Mouse (Mus musculus) lung, embryonic 14.5 days (tissue): Measurements from ENCODE around the gene Fam161a. TPM values are rescaled to one million over a fixed set of nuclear protein-coding genes. Genes with fewer than 3 reads are reported as not detected.
A peak's percentile ranks its signal among the peaks of the same experiment; 100 is the strongest.

Experiments
- ATAC-seq: fragments of 200-750 bp; cut with Nextera tagmentation; 2 replicates; pipeline ENCODE4 v1.8.0; 2017; ENCODE audit warnings: mild to moderate bottlenecking, moderate TSS enrichment, moderate library complexity; ENCODE audit not compliant: insufficient read depth
- DNase-seq: peaks from one replicate; pipeline ENCODE4 v3.0.0-alpha.2; 2015
- H3K27ac ChIP-seq: fragments of 300-500 bp; sonication (generic); 2 replicates; pipeline ENCODE4 v1.5.1; 2014; ENCODE audit warnings: low read depth, mild to moderate bottlenecking, moderate library complexity
- H3K27me3 ChIP-seq: fragments of 300-500 bp; sonication (generic); 2 replicates; pipeline ENCODE4 v1.6.1; 2014; ENCODE audit warnings: low read length, control low read depth; ENCODE audit not compliant: insufficient read depth
- H3K36me3 ChIP-seq: fragments of 300-500 bp; sonication (generic); 2 replicates; pipeline ENCODE4 v1.6.1; 2014; ENCODE audit warnings: control low read depth; ENCODE audit not compliant: insufficient read depth
- H3K4me1 ChIP-seq: fragments of 300-500 bp; sonication (generic); 2 replicates; pipeline ENCODE4 v1.6.1; 2014; ENCODE audit warnings: antibody characterized with exemption, control low read depth; ENCODE audit not compliant: insufficient read depth
- H3K4me2 ChIP-seq: fragments of 300-500 bp; sonication (generic); 2 replicates; pipeline ENCODE4 v1.6.1; 2014; ENCODE audit warnings: mild to moderate bottlenecking
- H3K4me3 ChIP-seq: fragments of 300-500 bp; sonication (generic); 2 replicates; pipeline ENCODE4 v1.5.1; 2014; ENCODE audit warnings: low read depth, low read length
- H3K9ac ChIP-seq: fragments of 300-500 bp; sonication (generic); 2 replicates; pipeline ENCODE4 v1.6.1; 2014
- H3K9me3 ChIP-seq: fragments of 300-500 bp; sonication (generic); 2 replicates; pipeline ENCODE4 v1.6.1; 2016; ENCODE audit warnings: low read depth, low read length, control low read depth
- CTCF ChIP-seq: IDR thresholded peaks from 2 replicates; pipeline ENCODE4 v1.5.1; 2016; ENCODE audit warnings: antibody characterized with exemption, low read depth
- WGBS: fragments of 180-500 bp; shearing (Covaris S2); extraction: QIAGEN DNeasy Blood & Tissue Kit; methylation state at CpG from one replicate; pipeline ENCODE4 v1.1.7; 2014; 5-methylcytosine and 5-hydroxymethylcytosine counted together
- polyA plus RNA-seq: library from polyadenylated mRNA; unstranded; fragments of >200 nt; fragmentation: Nextera tagmentation; extraction: Ambion mirVana; gene quantifications from 2 replicates; pipeline ENCODE4 v1.2.1, GENCODE M21; 2014

Fam161a gene
- polyA plus RNA-seq, 1 experiment from 2014 or later, result 3.8 TPM

DNA sequence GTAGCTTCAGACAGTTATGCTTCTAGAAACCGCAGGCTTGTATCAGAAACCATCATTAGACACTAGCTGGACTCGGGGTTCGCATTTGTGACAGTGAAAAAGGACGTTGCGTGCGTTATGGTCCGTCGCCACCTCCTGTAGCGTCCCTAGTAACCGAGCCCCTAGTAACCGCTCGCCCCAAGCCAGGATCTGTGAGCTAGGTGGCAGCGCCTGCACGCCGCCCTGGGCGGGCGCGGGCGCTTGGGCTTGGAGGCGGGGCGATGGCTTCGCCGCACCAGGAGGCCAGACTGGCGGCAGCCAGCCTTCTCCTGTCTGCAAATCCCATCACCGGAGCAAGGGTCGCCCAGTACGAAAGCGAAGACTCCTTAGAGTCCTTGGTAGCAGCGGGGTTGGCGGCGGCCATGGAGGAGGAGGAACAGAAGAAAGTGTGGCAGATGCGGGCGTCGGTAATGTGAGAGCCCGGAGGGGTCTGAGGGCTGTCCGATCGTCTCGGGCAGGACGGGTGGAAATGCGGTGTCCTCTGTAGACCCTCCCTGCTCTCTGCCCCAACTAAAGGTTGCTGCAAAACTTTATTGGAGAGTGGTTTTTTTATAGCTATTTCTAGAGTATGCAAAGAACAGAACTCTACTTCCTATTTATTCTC is 971 bp downstream of the Fam161a start:
- H3K27me3 ChIP-seq, result no peaks in the 10 kb centered on the region
- under 1% methylated on average over 40 of the region's 40 CpGs for WGBS
- H3K36me3 ChIP-seq, result peaks cover 21% of the 10 kb centered on the region
- 0 out of 2 replicates have a peak, but pooled peaks have one; percentile 7 for TF ChIP-seq CTCF
- peak overlapping the region; percentile 64 for H3K9ac ChIP-seq
- DNase-seq (peak; percentile 91), ATAC-seq (peak; percentile 95)
- H3K4me1 ChIP-seq, result no peaks in the 10 kb centered on the region
- peak overlapping the region; percentile 86 for H3K4me2 ChIP-seq
- peak overlapping the region; percentile 90 for H3K27ac ChIP-seq
- H3K4me3 ChIP-seq, result peak overlapping the region; percentile 50
- H3K9me3 ChIP-seq, result no peaks in the 10 kb centered on the region

- 15% methylated on average over 4 of the region's 4 CpGs for WGBS
- Histone ChIP-seq H3K4me3 (peak overlapping the region; percentile 50), H3K27me3 (no peaks in the 10 kb centered on the region), H3K9me3 (no peaks in the 10 kb centered on the region), H3K36me3 (peaks cover 16% of the 10 kb centered on the region), H3K4me2 (peak overlapping the region; percentile 86), H3K4me1 (no peaks in the 10 kb centered on the region), H3K9ac (peak overlapping the region; percentile 64), H3K27ac (no peak overlapping the region)
- DNase-seq (peak; percentile 19), ATAC-seq (no peak)
- TF ChIP-seq CTCF, result no peak
These were observed 1.5 kb downstream of the Fam161a start for GRCm38 (mm10) chr11:23008824-23009200.

DNA sequence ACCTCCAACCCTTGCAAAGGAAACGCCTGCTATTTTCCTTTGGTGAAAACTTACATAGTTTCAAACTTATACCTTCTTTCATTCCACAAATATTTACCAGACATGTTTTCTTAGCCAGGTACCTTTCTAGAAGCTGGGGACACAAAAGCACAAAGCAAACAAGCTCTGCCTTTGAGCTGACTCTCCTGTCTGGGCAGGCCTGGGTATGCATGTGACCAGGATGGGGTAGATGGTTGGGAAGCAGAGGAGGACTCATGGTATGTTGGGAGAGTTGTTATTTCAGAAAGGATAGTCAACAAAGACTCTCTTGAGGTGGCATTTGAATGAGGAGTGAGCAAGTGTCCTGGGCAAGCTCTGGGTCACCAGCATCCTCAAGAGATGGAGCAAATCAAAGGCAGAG is 5.8 kb downstream of the Fam161a start:
- Histone ChIP-seq H3K36me3 (no peaks in the 10 kb centered on the region), H3K27me3 (no peaks in the 10 kb centered on the region), H3K9me3 (no peaks in the 10 kb centered on the region), H3K9ac (no peak overlapping the region), H3K4me2 (no peak overlapping the region), H3K4me3 (no peak overlapping the region), H3K27ac (no peak overlapping the region), H3K4me1 (no peaks in the 10 kb centered on the region)
- ATAC-seq, result no peak
- no peak for DNase-seq
- no peak for TF ChIP-seq CTCF
- 55% methylated on average over 1 of the region's 1 CpGs for WGBS

DNA sequence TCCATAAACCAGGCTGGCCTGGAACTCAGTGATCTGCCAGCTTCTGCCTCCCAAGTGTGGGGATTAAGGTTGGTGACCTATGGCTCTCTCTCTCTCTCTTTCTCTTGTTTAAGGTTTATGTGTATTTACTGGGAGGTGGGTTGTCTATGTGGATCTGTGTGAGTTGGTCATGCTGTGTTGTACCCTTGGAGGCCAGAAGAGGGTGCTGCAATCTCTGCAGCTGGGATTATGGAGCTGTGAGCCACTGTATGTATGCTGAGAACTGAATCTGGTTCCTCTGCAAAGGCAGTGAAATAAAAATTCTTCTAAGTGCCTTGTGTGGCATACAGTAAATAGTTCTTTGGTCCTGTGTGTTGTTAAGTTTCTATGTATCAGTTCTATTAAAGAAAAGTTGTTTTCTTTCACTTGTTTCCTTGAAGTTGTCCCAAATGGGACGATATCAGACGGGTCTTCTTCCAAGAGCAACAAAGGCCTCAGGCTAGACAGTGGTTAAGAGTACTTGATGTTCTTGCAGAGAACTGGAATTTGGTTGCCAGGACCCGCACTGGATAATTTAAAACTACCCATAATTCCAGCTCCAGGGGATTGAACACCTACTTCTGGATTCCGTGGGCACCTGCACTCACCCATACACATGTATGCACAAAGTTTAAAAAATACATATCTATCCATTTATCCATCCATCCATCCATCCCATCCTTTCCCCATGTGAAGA is 6.4 kb downstream of the Fam161a start:
- 88% methylated on average over 4 of the region's 4 CpGs for WGBS
- Histone ChIP-seq H3K9me3 (no peaks in the 10 kb centered on the region), H3K9ac (no peak overlapping the region), H3K4me3 (no peak overlapping the region), H3K27ac (no peak overlapping the region), H3K4me1 (no peaks in the 10 kb centered on the region), H3K4me2 (no peak overlapping the region), H3K36me3 (no peaks in the 10 kb centered on the region), H3K27me3 (no peaks in the 10 kb centered on the region)
- peak; percentile 30 for DNase-seq
- peak; percentile 38; the same call in 1 of the 2 replicates for ATAC-seq
- peak; percentile 52 for TF ChIP-seq CTCF

DNA sequence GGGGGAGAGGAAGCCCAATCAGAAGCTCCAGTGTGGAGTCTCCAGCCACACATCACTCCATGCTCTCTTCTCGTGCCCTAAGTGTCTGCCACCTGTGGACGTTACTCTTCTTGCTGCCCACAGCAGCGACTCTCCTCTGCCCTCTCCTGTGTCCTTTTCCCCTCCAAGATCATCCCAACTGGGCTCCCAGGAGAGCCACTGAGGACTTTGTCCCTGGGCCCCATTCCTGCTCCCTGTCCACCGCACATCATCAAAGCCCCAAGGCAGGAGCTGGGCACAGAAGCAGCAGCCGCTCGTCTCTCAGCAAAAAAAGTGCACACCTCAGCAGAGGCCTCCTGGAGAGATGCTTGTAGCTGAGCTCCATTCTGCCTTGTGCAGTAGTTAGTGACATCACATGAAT is 7.7 kb downstream of the Fam161a start:
- no peak for TF ChIP-seq CTCF
- no peak overlapping the region for H3K4me3 ChIP-seq
- ATAC-seq, result no peak

GRCm38 (mm10) chr11:23017943-23018342 is 10.6 kb downstream of the Fam161a start:
- Histone ChIP-seq H3K27me3 (no peaks in the 10 kb centered on the region), H3K4me3 (no peak overlapping the region), H3K4me1 (no peaks in the 10 kb centered on the region), H3K9ac (no peak overlapping the region), H3K27ac (no peak overlapping the region), H3K36me3 (no peaks in the 10 kb centered on the region), H3K9me3 (no peaks in the 10 kb centered on the region), H3K4me2 (no peak overlapping the region)
- no peak for DNase-seq
- ATAC-seq, result no peak
- no peak for TF ChIP-seq CTCF
- 91% methylated on average over 4 of the region's 4 CpGs for WGBS

More for the DNA sequence above, 7.7 kb downstream of the Fam161a start:
- no peak overlapping the region for H3K4me2 ChIP-seq
- H3K36me3 ChIP-seq, result no peaks in the 10 kb centered on the region
- no peak for DNase-seq
- H3K9ac ChIP-seq, result no peak overlapping the region
- H3K27me3 ChIP-seq, result no peaks in the 10 kb centered on the region
- H3K4me1 ChIP-seq, result no peaks in the 10 kb centered on the region
- H3K27ac ChIP-seq, result no peak overlapping the region
- WGBS, result 75% methylated on average over 6 of the region's 6 CpGs
- no peaks in the 10 kb centered on the region for H3K9me3 ChIP-seq

- H3K4me1 ChIP-seq, result no peaks in the 10 kb centered on the region
- H3K9me3 ChIP-seq, result no peaks in the 10 kb centered on the region
- no peak for ATAC-seq
- no peak for TF ChIP-seq CTCF
- no peak for DNase-seq
- 63% methylated on average over 24 of the region's 24 CpGs for WGBS
- H3K27me3 ChIP-seq, result no peaks in the 10 kb centered on the region
- H3K27ac ChIP-seq, result no peak overlapping the region
- no peaks in the 10 kb centered on the region for H3K36me3 ChIP-seq
- no peak overlapping the region for H3K4me3 ChIP-seq
- H3K9ac ChIP-seq, result no peak overlapping the region
- H3K4me2 ChIP-seq, result no peak overlapping the region
These were observed 12.9 kb downstream of the Fam161a start for GRCm38 (mm10) chr11:23020116-23020770.
